Mouse (Mus musculus) skeletal muscle tissue, adult 2 months (tissue): ENCODE data around the gene 4931414P19Rik.
A peak's percentile ranks its signal among the peaks of the same experiment; 100 is the strongest.

ENCODE experiments used
- DNase-seq: peaks from one replicate; pipeline ENCODE4 v3.0.0-alpha.2; 2012; ENCODE audit warnings: low read depth, low spot score

Gene 4931414P19Rik

GRCm38 (mm10) chr14:54591056-54591455 lies 14.7 kb downstream of the 4931414P19Rik start:
- no peak for DNase-seq

GRCm38 (mm10) chr14:54583681-54584338 lies 22.0 kb downstream of the 4931414P19Rik start:
- DNase-seq = no peak

GRCm38 (mm10) chr14:54582536-54582935 lies 23.3 kb downstream of the 4931414P19Rik start:
- DNase-seq = no peak

- no peak for DNase-seq
These were observed 26.2 kb downstream of the 4931414P19Rik start for GRCm38 (mm10) chr14:54579638-54580037.

GRCm38 (mm10) chr14:54578063-54578462 lies 27.7 kb downstream of the 4931414P19Rik start:
- DNase-seq = no peak

GRCm38 (mm10) chr14:54577089-54577982 lies 28.5 kb downstream of the 4931414P19Rik start, which contains the start of gene Ajuba:
TSS of gene Ajuba (minus strand) at chr14:54577558.
- peak; percentile 65 for DNase-seq

- DNase-seq = no peak
These were observed 29.3 kb downstream of the 4931414P19Rik start for GRCm38 (mm10) chr14:54576241-54577088.

GRCm38 (mm10) chr14:54575631-54576030 lies 30.2 kb downstream of the 4931414P19Rik start:
- DNase-seq = no peak

GRCm38 (mm10) chr14:54575031-54575430 lies 30.8 kb downstream of the 4931414P19Rik start:
- DNase-seq = no peak

- DNase-seq = no peak
These were observed 31.5 kb downstream of the 4931414P19Rik start for GRCm38 (mm10) chr14:54574253-54574652.

- no peak for DNase-seq
These were observed 32.7 kb downstream of the 4931414P19Rik start for GRCm38 (mm10) chr14:54572790-54573736.

GRCm38 (mm10) chr14:54572122-54572521 lies 33.7 kb downstream of the 4931414P19Rik start:
- DNase-seq = no peak

- DNase-seq = no peak
These were observed 36.1 kb downstream of the 4931414P19Rik start for GRCm38 (mm10) chr14:54569451-54570392.

GRCm38 (mm10) chr14:54568694-54569414 lies 36.9 kb downstream of the 4931414P19Rik start:
- DNase-seq = peak; percentile 76

GRCm38 (mm10) chr14:54560527-54561242 lies 45.1 kb downstream of the 4931414P19Rik start:
- no peak for DNase-seq

GRCm38 (mm10) chr14:54557330-54557729 lies 48.5 kb downstream of the 4931414P19Rik start:
- DNase-seq = no peak

GRCm38 (mm10) chr14:54553975-54554769 lies 51.6 kb downstream of the 4931414P19Rik start, which contains the start of gene Haus4:
TSS of gene Haus4 (minus strand) at chr14:54554616.
- peak; percentile 74 for DNase-seq
